Mouse (Mus musculus): ENCODE measurements around the gene Acat1. TPM values are rescaled to one million over a fixed set of nuclear protein-coding genes. Genes with fewer than 3 reads are reported as not detected.

The Acat1 gene
- polyA plus RNA-seq, 1 experiment from 2014 or later = 58.2 TPM

Other genes with a start within 250 kb of the Acat1 start
- 5.3 and 6.6 TPM in 2 replicates for gene Kdelc2, start 226.4 kb downstream of the Acat1 start, polyA plus RNA-seq (2015; fragmentation: Nextera tagmentation; extraction: Ambion mirVana)
- 0.90 and 1.2 TPM in 2 replicates for gene 4930550C14Rik, start 208.1 kb downstream of the Acat1 start, polyA plus RNA-seq (2015; fragmentation: Nextera tagmentation; extraction: Ambion mirVana)
- 5.0 and 7.0 TPM in 2 replicates for gene Atm, start 73.6 kb downstream of the Acat1 start, polyA plus RNA-seq (2015; fragmentation: Nextera tagmentation; extraction: Ambion mirVana)
- gene Npat, start 73.3 kb downstream of the Acat1 start, polyA plus RNA-seq (2015; fragmentation: Nextera tagmentation; extraction: Ambion mirVana) = 8.0 and 11.1 TPM in 2 replicates
- 14.6 and 15.4 TPM in 2 replicates for gene Cul5, start 59.6 kb upstream of the Acat1 start, polyA plus RNA-seq (2015; fragmentation: Nextera tagmentation; extraction: Ambion mirVana)
- gene Rab39, start 95.8 kb upstream of the Acat1 start, polyA plus RNA-seq (2015; fragmentation: Nextera tagmentation; extraction: Ambion mirVana) = 0.44 and 0.70 TPM in 2 replicates
- 0.30 and 0.35 TPM in 2 replicates for gene Slc35f2, start 161.2 kb upstream of the Acat1 start, polyA plus RNA-seq (2015; fragmentation: Nextera tagmentation; extraction: Ambion mirVana)
- gene Sln, start 239.8 kb upstream of the Acat1 start, polyA plus RNA-seq (2015; fragmentation: Nextera tagmentation; extraction: Ambion mirVana) = 0.94 and 1.4 TPM in 2 replicates

Data from liver, embryonic 13.5 days (tissue).